Mouse (Mus musculus): ENCODE measurements around the gene Elane.

GRCm38 (mm10) chr10:79877757-79878156 lies 8.3 kb upstream of the Elane start:
- TF ChIP-seq CTCF (IDR thresholded peaks at IDR 0.05; ENCODE audit: low read depth) (no peak), EP300 (optimal IDR thresholded peaks at IDR 0.05) (no peak)
